Mouse (Mus musculus) hindbrain, postnatal 0 days (tissue): ENCODE measurements around the gene Chd2. TPM values are rescaled to one million over a fixed set of nuclear protein-coding genes. Genes with fewer than 3 reads are reported as not detected.

ENCODE experiments used
- ATAC-seq: fragments of 200-750 bp; cut with Nextera tagmentation; 2 replicates; pipeline ENCODE4 v1.8.0; 2017; ENCODE audit warnings: mild to moderate bottlenecking, moderate TSS enrichment, moderate library complexity
- DNase-seq: peaks from one replicate; pipeline ENCODE4 v3.0.0-alpha.2; 2015; ENCODE audit warnings: low spot score
- H3K27ac ChIP-seq: fragments of 300-500 bp; sonication (generic); 2 replicates; pipeline ENCODE4 v1.5.1; 2014; ENCODE audit warnings: mild to moderate bottlenecking
- H3K27me3 ChIP-seq: fragments of 300-500 bp; sonication (generic); 2 replicates; pipeline ENCODE4 v1.6.1; 2014; ENCODE audit warnings: low read length, mixed read lengths; ENCODE audit not compliant: insufficient read depth
- H3K36me3 ChIP-seq: fragments of 300-500 bp; sonication (generic); 2 replicates; pipeline ENCODE4 v1.6.1; 2014; ENCODE audit warnings: low read length, mixed read lengths; ENCODE audit not compliant: insufficient read depth
- H3K4me1 ChIP-seq: fragments of 300-500 bp; sonication (generic); 2 replicates; pipeline ENCODE4 v1.6.1; 2014; ENCODE audit warnings: antibody characterized with exemption, low read length, mixed read lengths; ENCODE audit not compliant: insufficient read depth
- H3K4me2 ChIP-seq: fragments of 300-500 bp; sonication (generic); 2 replicates; pipeline ENCODE4 v1.6.1; 2014; ENCODE audit warnings: low read depth, mild to moderate bottlenecking, low read length, moderate library complexity, mixed read lengths
- H3K4me3 ChIP-seq: fragments of 300-500 bp; sonication (generic); 2 replicates; pipeline ENCODE4 v1.5.1; 2014; ENCODE audit warnings: low read length
- H3K9ac ChIP-seq: fragments of 300-500 bp; sonication (generic); replicated peaks from 2 replicates; pipeline ENCODE4 v1.6.1; 2014; ENCODE audit warnings: mild to moderate bottlenecking, low read length, moderate library complexity, mixed read lengths
- H3K9me3 ChIP-seq: fragments of 300-500 bp; sonication (generic); 2 replicates; pipeline ENCODE4 v1.6.1; 2016; ENCODE audit warnings: low read length, mixed read lengths
- CTCF ChIP-seq: IDR thresholded peaks from 2 replicates; pipeline ENCODE4 v1.5.1; 2016; ENCODE audit warnings: antibody characterized with exemption, control low read depth, low read depth
- WGBS: fragments of 180-500 bp; shearing (Covaris S2); extraction: QIAGEN DNeasy Blood & Tissue Kit; methylation state at CpG from one replicate; pipeline ENCODE4 v1.1.7; 2014; 5-methylcytosine and 5-hydroxymethylcytosine counted together
- polyA plus RNA-seq: library from polyadenylated mRNA; unstranded; fragments of >200 nt; fragmentation: Nextera tagmentation; extraction: Ambion mirVana; gene quantifications from 2 replicates; pipeline ENCODE4 v1.2.1, GENCODE M21; 2015
- total RNA-seq: library from RNA; depleted of rRNA; stranded (reverse); fragments of >200 nt; gene quantifications from 2 replicates; pipeline ENCODE4 v1.2.3, GENCODE M21; 2014

The Chd2 gene
- total and polyA plus RNA-seq, 2 experiments from 2014 or later, result 33.4 to 36.1 TPM

- peak overlapping the region; percentile 46 for H3K4me3 ChIP-seq
- no peak for TF ChIP-seq CTCF
- no peaks in the 10 kb centered on the region for H3K27me3 ChIP-seq
- peaks cover 6% of the 10 kb centered on the region; the same call in 1 of the 2 replicates for H3K4me1 ChIP-seq
- H3K9ac ChIP-seq, result peak overlapping the region; percentile 54; the same call in 1 of the 2 replicates
- no peak for ATAC-seq
- WGBS, result 8% methylated on average over 2 of the region's 2 CpGs
- DNase-seq, result peak; percentile 62
- H3K9me3 ChIP-seq, result no peaks in the 10 kb centered on the region
- peak overlapping the region; percentile 52 for H3K27ac ChIP-seq
- H3K4me2 ChIP-seq, result peak overlapping the region; percentile 71
- H3K36me3 ChIP-seq, result no peaks in the 10 kb centered on the region
Measured at GRCm38 (mm10) chr7:73539116-73539682, 2.4 kb downstream of the Chd2 start.

DNA sequence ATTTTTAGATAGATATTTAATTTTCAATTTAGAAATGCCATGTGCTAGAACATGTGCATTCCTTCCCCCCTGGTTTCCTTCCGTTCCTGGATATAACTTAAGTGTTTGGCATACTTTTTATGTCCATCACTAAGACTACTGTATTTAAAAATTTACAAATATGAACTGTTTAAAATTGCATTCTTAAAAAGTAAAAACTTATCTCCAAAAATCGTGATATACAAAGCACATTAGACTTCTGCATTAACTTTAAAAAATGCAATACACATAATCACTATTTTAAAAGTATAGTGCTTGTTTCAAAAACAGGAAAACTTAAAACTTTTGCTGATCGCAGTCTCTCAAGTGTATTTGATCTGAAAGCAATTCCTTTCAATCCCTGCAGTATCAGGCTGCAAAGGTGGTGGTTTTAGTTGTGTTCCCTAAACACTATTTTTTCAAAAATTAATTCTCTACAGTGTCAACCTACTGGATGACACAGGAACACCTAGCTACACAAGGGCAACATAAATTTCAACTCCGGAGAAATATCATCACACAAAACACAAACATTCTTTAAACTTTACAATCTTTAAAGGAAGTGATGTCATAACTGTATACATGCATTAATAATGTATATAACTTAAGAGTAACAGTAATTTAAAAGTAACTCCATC lies 3.1 kb downstream of the Chd2 start:
- Histone ChIP-seq H3K9ac (peak overlapping the region; percentile 72), H3K27me3 (no peaks in the 10 kb centered on the region), H3K36me3 (no peaks in the 10 kb centered on the region), H3K9me3 (no peaks in the 10 kb centered on the region), H3K4me3 (peak overlapping the region; percentile 46), H3K27ac (peak overlapping the region; percentile 93), H3K4me1 (peaks cover 9% of the 10 kb centered on the region), H3K4me2 (peak overlapping the region; percentile 71)
- DNase-seq (no peak), ATAC-seq (no peak)
- TF ChIP-seq CTCF, result no peak
- WGBS, result 11% methylated on average over 4 of the region's 4 CpGs

DNA sequence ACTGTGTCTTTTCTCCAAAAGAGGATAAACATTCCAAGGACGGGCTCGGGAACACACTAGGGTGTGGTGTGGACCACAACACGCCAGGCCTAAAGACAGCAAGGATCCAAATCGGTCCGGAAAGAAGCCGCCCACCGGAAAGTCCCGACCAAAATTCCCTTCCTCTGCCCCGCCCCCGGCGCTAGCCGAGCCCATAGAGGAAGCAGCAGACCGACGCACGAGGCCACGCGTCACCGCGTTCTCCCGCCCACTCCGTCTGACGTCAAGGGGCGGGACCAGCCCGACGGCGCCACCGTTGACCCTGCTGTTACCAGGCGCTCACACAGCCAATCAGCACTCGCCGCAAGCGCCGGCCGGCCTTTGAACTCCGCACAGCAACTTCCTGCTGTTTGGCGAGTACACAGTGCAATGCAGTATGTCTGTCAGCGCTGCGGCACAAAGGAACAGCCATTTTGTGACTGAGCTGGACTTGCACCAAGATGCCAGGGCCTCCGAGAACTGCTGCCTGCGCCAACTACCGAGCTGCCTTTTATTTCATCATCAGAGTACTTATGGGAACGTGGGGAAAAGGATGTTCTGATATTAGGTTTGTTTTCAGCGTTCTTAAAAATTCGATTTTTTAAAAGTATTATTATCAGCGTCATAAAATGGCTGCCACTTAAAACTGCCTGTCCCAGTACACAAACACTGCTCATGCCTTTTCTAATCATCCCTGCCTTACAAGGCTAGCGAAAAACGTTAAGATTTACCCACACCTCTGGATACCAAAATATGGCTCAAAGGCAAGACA lies 3.8 kb downstream of the Chd2 start:
- Histone ChIP-seq H3K27ac (peak overlapping the region; percentile 93), H3K9me3 (no peaks in the 10 kb centered on the region), H3K4me1 (peaks cover 12% of the 10 kb centered on the region), H3K27me3 (no peaks in the 10 kb centered on the region), H3K4me3 (peak overlapping the region; percentile 46), H3K4me2 (peak overlapping the region; percentile 71), H3K9ac (peak overlapping the region; percentile 72), H3K36me3 (no peaks in the 10 kb centered on the region)
- TF ChIP-seq CTCF, result no peak
- peak; percentile 98 for ATAC-seq
- peak; percentile 99 for DNase-seq
- 0% methylated on average over 46 of the region's 46 CpGs for WGBS

DNA sequence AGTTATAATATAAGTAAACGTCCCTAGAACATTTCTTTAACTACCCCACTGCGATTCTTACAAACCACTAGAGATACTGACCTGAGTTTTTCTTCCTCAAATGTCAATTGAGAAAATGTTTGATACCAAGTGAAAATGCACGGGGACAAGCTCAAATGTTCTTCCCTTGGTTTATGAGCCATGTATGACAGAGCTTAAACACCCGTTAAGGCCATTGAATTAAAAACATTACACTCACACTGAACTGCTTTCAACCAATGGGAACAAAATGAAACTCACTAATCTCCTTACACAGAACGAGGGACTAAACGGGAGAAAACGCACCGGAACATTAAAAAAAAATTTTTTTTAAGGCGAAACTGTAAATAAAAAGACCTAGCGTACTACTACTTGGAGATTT lies 4.4 kb downstream of the Chd2 start:
- Histone ChIP-seq H3K9me3 (no peaks in the 10 kb centered on the region), H3K9ac (peak overlapping the region; percentile 46), H3K27ac (peak overlapping the region; percentile 93), H3K27me3 (no peaks in the 10 kb centered on the region), H3K36me3 (no peaks in the 10 kb centered on the region), H3K4me1 (peaks cover 12% of the 10 kb centered on the region), H3K4me2 (peak overlapping the region; percentile 71), H3K4me3 (peak overlapping the region; percentile 46)
- TF ChIP-seq CTCF, result no peak
- DNase-seq (no peak), ATAC-seq (peak; percentile 0; the same call in 1 of the 2 replicates)
- 11% methylated on average over 10 of the region's 10 CpGs for WGBS

- DNase-seq (no peak), ATAC-seq (no peak)
- Histone ChIP-seq H3K4me1 (peaks cover 12% of the 10 kb centered on the region), H3K4me2 (peak overlapping the region; percentile 71), H3K27me3 (no peaks in the 10 kb centered on the region), H3K36me3 (no peaks in the 10 kb centered on the region), H3K4me3 (peak overlapping the region; percentile 46), H3K9me3 (no peaks in the 10 kb centered on the region), H3K27ac (peak overlapping the region; percentile 93), H3K9ac (peak overlapping the region; percentile 46; the same call in 1 of the 2 replicates)
- TF ChIP-seq CTCF, result no peak
- WGBS, result 62% methylated on average over 2 of the region's 2 CpGs
Measured at GRCm38 (mm10) chr7:73536579-73536978, 5.1 kb downstream of the Chd2 start.

- no peak for ATAC-seq
- TF ChIP-seq CTCF, result no peak
- H3K4me1 ChIP-seq, result peaks cover 12% of the 10 kb centered on the region
- 59% methylated on average over 4 of the region's 4 CpGs for WGBS
- no peaks in the 10 kb centered on the region for H3K27me3 ChIP-seq
- H3K4me2 ChIP-seq, result 0 out of 2 replicates have a peak overlapping the region, but pooled peaks have one; percentile 71
- H3K9me3 ChIP-seq, result no peaks in the 10 kb centered on the region
- H3K4me3 ChIP-seq, result no peak overlapping the region
- no peak for DNase-seq
- no peak overlapping the region for H3K27ac ChIP-seq
- no peak overlapping the region for H3K9ac ChIP-seq
- H3K36me3 ChIP-seq, result no peaks in the 10 kb centered on the region; the same call in 1 of the 2 replicates
Measured at GRCm38 (mm10) chr7:73535861-73536200, 5.8 kb downstream of the Chd2 start.
